Mouse (Mus musculus) hindbrain, postnatal 0 days (tissue): Measurements from ENCODE around the gene Panx2. TPM values are rescaled to one million over a fixed set of nuclear protein-coding genes. Genes with fewer than 3 reads are reported as not detected.

ENCODE experiments used
- ATAC-seq: fragments of 200-750 bp; cut with Nextera tagmentation; 2 replicates; pipeline ENCODE4 v1.8.0; 2017; ENCODE audit warnings: mild to moderate bottlenecking, moderate TSS enrichment, moderate library complexity
- DNase-seq: peaks from one replicate; pipeline ENCODE4 v3.0.0-alpha.2; 2015; ENCODE audit warnings: low spot score
- H3K27ac ChIP-seq: fragments of 300-500 bp; sonication (generic); 2 replicates; pipeline ENCODE4 v1.5.1; 2014; ENCODE audit warnings: mild to moderate bottlenecking
- H3K27me3 ChIP-seq: fragments of 300-500 bp; sonication (generic); 2 replicates; pipeline ENCODE4 v1.6.1; 2014; ENCODE audit warnings: low read length, mixed read lengths; ENCODE audit not compliant: insufficient read depth
- H3K36me3 ChIP-seq: fragments of 300-500 bp; sonication (generic); 2 replicates; pipeline ENCODE4 v1.6.1; 2014; ENCODE audit warnings: low read length, mixed read lengths; ENCODE audit not compliant: insufficient read depth
- H3K4me1 ChIP-seq: fragments of 300-500 bp; sonication (generic); 2 replicates; pipeline ENCODE4 v1.6.1; 2014; ENCODE audit warnings: antibody characterized with exemption, low read length, mixed read lengths; ENCODE audit not compliant: insufficient read depth
- H3K4me2 ChIP-seq: fragments of 300-500 bp; sonication (generic); 2 replicates; pipeline ENCODE4 v1.6.1; 2014; ENCODE audit warnings: low read depth, mild to moderate bottlenecking, low read length, moderate library complexity, mixed read lengths
- H3K4me3 ChIP-seq: fragments of 300-500 bp; sonication (generic); 2 replicates; pipeline ENCODE4 v1.5.1; 2014; ENCODE audit warnings: low read length
- H3K9ac ChIP-seq: fragments of 300-500 bp; sonication (generic); replicated peaks from 2 replicates; pipeline ENCODE4 v1.6.1; 2014; ENCODE audit warnings: mild to moderate bottlenecking, low read length, moderate library complexity, mixed read lengths
- H3K9me3 ChIP-seq: fragments of 300-500 bp; sonication (generic); 2 replicates; pipeline ENCODE4 v1.6.1; 2016; ENCODE audit warnings: low read length, mixed read lengths
- CTCF ChIP-seq: IDR thresholded peaks from 2 replicates; pipeline ENCODE4 v1.5.1; 2016; ENCODE audit warnings: antibody characterized with exemption, control low read depth, low read depth
- WGBS: fragments of 180-500 bp; shearing (Covaris S2); extraction: QIAGEN DNeasy Blood & Tissue Kit; methylation state at CpG from one replicate; pipeline ENCODE4 v1.1.7; 2014; 5-methylcytosine and 5-hydroxymethylcytosine counted together
- polyA plus RNA-seq: library from polyadenylated mRNA; unstranded; fragments of >200 nt; fragmentation: Nextera tagmentation; extraction: Ambion mirVana; gene quantifications from 2 replicates; pipeline ENCODE4 v1.2.1, GENCODE M21; 2015
- total RNA-seq: library from RNA; depleted of rRNA; stranded (reverse); fragments of >200 nt; gene quantifications from 2 replicates; pipeline ENCODE4 v1.2.3, GENCODE M21; 2014

Panx2 gene
- total and polyA plus RNA-seq, 2 experiments from 2014 or later, result 8.3 to 17.9 TPM

- Histone ChIP-seq H3K36me3 (peaks cover 34% of the 10 kb centered on the region), H3K4me1 (peaks cover 8% of the 10 kb centered on the region; the same call in 1 of the 2 replicates)
- 1% methylated on average over 38 of the region's 38 CpGs for WGBS
Observed at GRCm38 (mm10) chr15:89088607-89089247, 29.2 kb downstream of the Panx2 start, which contains the start of gene Selenoo. Selenoo (plus strand) TSS chr15:89089084.

GRCm38 (mm10) chr15:89089248-89090051 lies 29.9 kb downstream of the Panx2 start:
- Histone ChIP-seq H3K9ac (peak overlapping the region; percentile 96), H3K4me3 (peak overlapping the region; percentile 95), H3K27ac (peak overlapping the region; percentile 89), H3K4me1 (peaks cover 8% of the 10 kb centered on the region; the same call in 1 of the 2 replicates), H3K36me3 (peaks cover 34% of the 10 kb centered on the region), H3K27me3 (no peaks in the 10 kb centered on the region), H3K4me2 (peak overlapping the region; percentile 99), H3K9me3 (no peaks in the 10 kb centered on the region)
- WGBS, result 4% methylated on average over 63 of the region's 68 CpGs
- peak; percentile 57 for ATAC-seq
- no peak for TF ChIP-seq CTCF
- no peak for DNase-seq

More at GRCm38 (mm10) chr15:89088607-89089247, 29.2 kb downstream of the Panx2 start, which contains the start of gene Selenoo:
- Histone ChIP-seq H3K27ac (peak within 1 kb of the TSS; percentile 89), H3K4me3 (peak within 1 kb of the TSS; percentile 95), H3K4me2 (peak within 1 kb of the TSS; percentile 99), H3K27me3 (no peaks in the 10 kb centered on the region), H3K9ac (peak within 1 kb of the TSS; percentile 96), H3K9me3 (no peaks in the 10 kb centered on the region)
- peak; percentile 95 for DNase-seq
- peak; percentile 94 for ATAC-seq
- TF ChIP-seq CTCF, result no peak

GRCm38 (mm10) chr15:89090662-89091061 lies 31.1 kb downstream of the Panx2 start:
- TF ChIP-seq CTCF, result no peak
- Histone ChIP-seq H3K4me3 (no peak overlapping the region), H3K27me3 (no peaks in the 10 kb centered on the region), H3K4me1 (peaks cover 8% of the 10 kb centered on the region; the same call in 1 of the 2 replicates), H3K9me3 (no peaks in the 10 kb centered on the region), H3K9ac (no peak overlapping the region), H3K27ac (no peak overlapping the region), H3K4me2 (no peak overlapping the region), H3K36me3 (peaks cover 36% of the 10 kb centered on the region)
- DNase-seq, result no peak
- ATAC-seq, result no peak
- WGBS, result 86% methylated on average over 4 of the region's 4 CpGs

- Histone ChIP-seq H3K4me1 (peaks cover 8% of the 10 kb centered on the region; the same call in 1 of the 2 replicates), H3K36me3 (peaks cover 45% of the 10 kb centered on the region), H3K4me3 (no peak overlapping the region), H3K27ac (no peak overlapping the region), H3K4me2 (no peak overlapping the region), H3K27me3 (no peaks in the 10 kb centered on the region), H3K9ac (no peak overlapping the region), H3K9me3 (no peaks in the 10 kb centered on the region)
- TF ChIP-seq CTCF, result no peak
- ATAC-seq (no peak), DNase-seq (no peak)
- WGBS, result 69% methylated on average over 5 of the region's 5 CpGs
Observed at GRCm38 (mm10) chr15:89092181-89092580, 32.6 kb downstream of the Panx2 start.

GRCm38 (mm10) chr15:89097450-89097849 lies 37.9 kb downstream of the Panx2 start:
- no peak overlapping the region for H3K4me2 ChIP-seq
- DNase-seq, result no peak
- 90% methylated on average over 5 of the region's 5 CpGs for WGBS

GRCm38 (mm10) chr15:89098616-89099015 lies 39.1 kb downstream of the Panx2 start:
- 83% methylated on average over 7 of the region's 7 CpGs for WGBS
- no peak overlapping the region for H3K4me3 ChIP-seq

More at GRCm38 (mm10) chr15:89097450-89097849, 37.9 kb downstream of the Panx2 start:
- H3K27me3 ChIP-seq, result no peaks in the 10 kb centered on the region
- no peak for ATAC-seq
- H3K36me3 ChIP-seq, result peaks cover 86% of the 10 kb centered on the region
- no peak overlapping the region for H3K4me3 ChIP-seq
- no peaks in the 10 kb centered on the region for H3K4me1 ChIP-seq
- no peak for TF ChIP-seq CTCF
- H3K27ac ChIP-seq, result no peak overlapping the region
- no peaks in the 10 kb centered on the region for H3K9me3 ChIP-seq
- H3K9ac ChIP-seq, result no peak overlapping the region

More at GRCm38 (mm10) chr15:89098616-89099015, 39.1 kb downstream of the Panx2 start:
- H3K36me3 ChIP-seq, result peaks cover 77% of the 10 kb centered on the region
- no peak for ATAC-seq
- no peaks in the 10 kb centered on the region for H3K27me3 ChIP-seq
- H3K9me3 ChIP-seq, result no peaks in the 10 kb centered on the region
- no peak for DNase-seq
- H3K4me1 ChIP-seq, result no peaks in the 10 kb centered on the region
- no peak for TF ChIP-seq CTCF
- H3K9ac ChIP-seq, result no peak overlapping the region
- no peak overlapping the region for H3K27ac ChIP-seq
- no peak overlapping the region for H3K4me2 ChIP-seq
